Mouse (Mus musculus) MEL (cell line): ENCODE results near the gene Poll. TPM values are rescaled to one million over a fixed set of nuclear protein-coding genes. Genes with fewer than 3 reads are reported as not detected.

Experiments used
- DNase-seq: peaks from one replicate; pipeline ENCODE4 v3.0.0; 2011; ENCODE audit warnings: low read depth, low spot score
- H3K27ac ChIP-seq: 2 replicates; pipeline ENCODE4 v1.5.1; 2012; ENCODE audit warnings: low read depth, mild to moderate bottlenecking, control low read depth, low read length, moderate library complexity; ENCODE audit not compliant: control insufficient read depth
- H3K27me3 ChIP-seq, 2 experiments: fragments of 150-350 bp in 1 of 2; sonication (generic) in 1 of 2; 2 replicates each; pipeline ENCODE4 v1.6.1; 2012; ENCODE audit warnings: low read length in 2 of 2, mild to moderate bottlenecking in 2 of 2, improper control_type of control experiment in 1 of 2, moderate library complexity in 1 of 2; ENCODE audit not compliant: insufficient read depth in 2 of 2, control insufficient read depth in 1 of 2
- H3K36me3 ChIP-seq, 2 experiments: 2 replicates each; pipeline ENCODE4 v1.6.1; 2012 to 2014; ENCODE audit warnings: low read length in 2 of 2, improper control_type of control experiment in 1 of 2, inconsistent platforms in 1 of 2, mild to moderate bottlenecking in 1 of 2; ENCODE audit not compliant: insufficient read depth in 2 of 2, control insufficient read depth in 1 of 2
- H3K4me1 ChIP-seq, 2 experiments: fragments of 150-350 bp in 1 of 2; sonication (generic) in 1 of 2; 2 replicates each; pipeline ENCODE4 v1.6.1; 2012; ENCODE audit warnings: low read length in 2 of 2, improper control_type of control experiment in 1 of 2, mild to moderate bottlenecking in 1 of 2; ENCODE audit not compliant: insufficient read depth in 2 of 2, control insufficient read depth in 1 of 2
- H3K4me3 ChIP-seq, 2 experiments: fragments of 150-350 bp in 1 of 2; sonication (generic) in 1 of 2; 2 replicates each; pipeline ENCODE4 v1.5.1; 2012; ENCODE audit warnings: low read depth in 2 of 2, low read length in 2 of 2, mild to moderate bottlenecking in 2 of 2, moderate library complexity in 2 of 2, control low read depth in 1 of 2, improper control_type of control experiment in 1 of 2; ENCODE audit not compliant: control insufficient read depth in 1 of 2, insufficient read depth in 1 of 2
- H3K79me2 ChIP-seq: 2 replicates; pipeline ENCODE4 v1.6.1; 2012; ENCODE audit warnings: mild to moderate bottlenecking, low read length, moderate library complexity; ENCODE audit not compliant: control insufficient read depth, poor library complexity, insufficient read depth
- H3K9ac ChIP-seq: 2 replicates; pipeline ENCODE4 v1.6.1; 2012; ENCODE audit warnings: low read depth, mild to moderate bottlenecking, control low read depth, low read length, moderate library complexity; ENCODE audit not compliant: control insufficient read depth, poor library complexity, severe bottlenecking
- H3K9me3 ChIP-seq: fragments of 150-350 bp; sonication (generic); replicated peaks from 2 replicates; pipeline ENCODE4 v1.6.1; 2012; ENCODE audit warnings: mild to moderate bottlenecking, low read length, improper control_type of control experiment, moderate library complexity; ENCODE audit not compliant: insufficient read depth
- CTCF ChIP-seq, 3 experiments: IDR thresholded peaks in 2 of 3; conservative IDR thresholded peaks in 1 of 3; 2 replicates each; pipeline ENCODE4 v1.5.1; 2011 to 2012; ENCODE audit warnings: low read length in 3 of 3, low read depth in 2 of 3, mild to moderate bottlenecking in 2 of 3, improper control_type of control experiment in 1 of 3, inconsistent platforms in 1 of 3, mixed read lengths in 1 of 3, moderate library complexity in 1 of 3; ENCODE audit not compliant: control insufficient read depth in 1 of 3, insufficient read depth in 1 of 3, poor library complexity in 1 of 3, severe bottlenecking in 1 of 3
- E2F4 ChIP-seq: IDR thresholded peaks from 2 replicates; pipeline ENCODE4 v1.6.1; 2011; ENCODE audit warnings: low read depth, low read length, improper control_type of control experiment, borderline replicate concordance
- EP300 ChIP-seq, 2 experiments: IDR thresholded peaks; 2 replicates each; pipeline ENCODE4 v1.6.1; 2011; ENCODE audit warnings: improper control_type of control experiment in 2 of 2, low read length in 2 of 2, low read depth in 1 of 2, mild to moderate bottlenecking in 1 of 2
- ETS1 ChIP-seq: IDR thresholded peaks from 2 replicates; pipeline ENCODE4 v1.6.1; 2012; ENCODE audit warnings: low read depth, mild to moderate bottlenecking, inconsistent platforms, low read length, improper control_type of control experiment, moderate library complexity
- GATA1 ChIP-seq: IDR thresholded peaks from 2 replicates; pipeline ENCODE4 v1.6.1; 2011; ENCODE audit warnings: low read depth, low read length, improper control_type of control experiment
- MAX ChIP-seq: IDR thresholded peaks from 2 replicates; pipeline ENCODE4 v1.6.1; 2011; ENCODE audit warnings: low read length, improper control_type of control experiment
- MYC ChIP-seq: IDR thresholded peaks from 2 replicates; pipeline ENCODE4 v1.6.1; 2011; ENCODE audit warnings: low read depth, mild to moderate bottlenecking, low read length, improper control_type of control experiment, moderate library complexity
- NELFE ChIP-seq: IDR thresholded peaks from 2 replicates; pipeline ENCODE4 v1.6.1; 2011; ENCODE audit warnings: low read depth, low read length, improper control_type of control experiment
- NRF1 ChIP-seq: IDR thresholded peaks from 2 replicates; pipeline ENCODE4 v1.6.1; 2014; ENCODE audit warnings: low read depth, mild to moderate bottlenecking, inconsistent platforms, low read length, improper control_type of control experiment, moderate library complexity; ENCODE audit not compliant: poor library complexity, insufficient read depth, severe bottlenecking
- POLR2A ChIP-seq, 2 experiments: IDR thresholded peaks; 2 replicates each; pipeline ENCODE4 v1.6.1; 2011 to 2012; ENCODE audit warnings: low read length in 2 of 2, mild to moderate bottlenecking in 2 of 2, control low read depth in 1 of 2, improper control_type of control experiment in 1 of 2, low read depth in 1 of 2, moderate library complexity in 1 of 2; ENCODE audit not compliant: control insufficient read depth in 1 of 2, insufficient read depth in 1 of 2, poor library complexity in 1 of 2
- RAD21 ChIP-seq: IDR thresholded peaks from 2 replicates; pipeline ENCODE4 v1.6.1; 2011; ENCODE audit warnings: mild to moderate bottlenecking, low read depth, low read length, improper control_type of control experiment
- RCOR1 ChIP-seq: IDR thresholded peaks from 2 replicates; pipeline ENCODE4 v1.6.1; 2012; ENCODE audit warnings: low read depth, mild to moderate bottlenecking, inconsistent platforms, low read length, improper control_type of control experiment
- SMC3 ChIP-seq: IDR thresholded peaks from 2 replicates; pipeline ENCODE4 v1.6.1; 2011; ENCODE audit warnings: low read depth, low read length, improper control_type of control experiment
- USF1 ChIP-seq: IDR thresholded peaks from 2 replicates; pipeline ENCODE4 v1.6.1; 2014; ENCODE audit warnings: low read depth, mild to moderate bottlenecking, inconsistent platforms, low read length, improper control_type of control experiment, moderate library complexity
- ZC3H11A ChIP-seq: IDR thresholded peaks from 2 replicates; pipeline ENCODE4 v1.6.1; 2012; ENCODE audit warnings: low read depth, mild to moderate bottlenecking, inconsistent platforms, low read length, improper control_type of control experiment
- ZKSCAN1 ChIP-seq: IDR thresholded peaks from 2 replicates; pipeline ENCODE4 v1.6.1; 2012; ENCODE audit warnings: low read depth, mild to moderate bottlenecking, inconsistent platforms, low read length, improper control_type of control experiment, moderate library complexity
- ZNF384 ChIP-seq: IDR thresholded peaks from 2 replicates; pipeline ENCODE4 v1.6.1; 2012; ENCODE audit warnings: low read depth, mild to moderate bottlenecking, inconsistent platforms, low read length, improper control_type of control experiment
- polyA plus RNA-seq, 2 experiments: library from polyadenylated mRNA; stranded (reverse) in 1 of 2; unstranded in 1 of 2; fragments of >175 nt in 1 of 2; fragments of >200 nt in 1 of 2; gene quantifications; 2 replicates each; pipeline versions ENCODE4 v1.2.1 to v1.2.4; 2012; ENCODE audit warnings: low replicate concordance in 2 of 2, low read depth in 1 of 2; ENCODE audit not compliant: insufficient read length in 2 of 2, insufficient read depth in 1 of 2, missing spikeins in 1 of 2
- total RNA-seq: library from RNA; depleted of rRNA; stranded (reverse); fragments of 300-350 nt; gene quantifications from 2 replicates; pipeline ENCODE4 v1.2.3, GENCODE M21; 2012

Gene Poll
- total and polyA plus RNA-seq, 3 experiments: 14.9 to 19.0 TPM; not detected in 1

DNA sequence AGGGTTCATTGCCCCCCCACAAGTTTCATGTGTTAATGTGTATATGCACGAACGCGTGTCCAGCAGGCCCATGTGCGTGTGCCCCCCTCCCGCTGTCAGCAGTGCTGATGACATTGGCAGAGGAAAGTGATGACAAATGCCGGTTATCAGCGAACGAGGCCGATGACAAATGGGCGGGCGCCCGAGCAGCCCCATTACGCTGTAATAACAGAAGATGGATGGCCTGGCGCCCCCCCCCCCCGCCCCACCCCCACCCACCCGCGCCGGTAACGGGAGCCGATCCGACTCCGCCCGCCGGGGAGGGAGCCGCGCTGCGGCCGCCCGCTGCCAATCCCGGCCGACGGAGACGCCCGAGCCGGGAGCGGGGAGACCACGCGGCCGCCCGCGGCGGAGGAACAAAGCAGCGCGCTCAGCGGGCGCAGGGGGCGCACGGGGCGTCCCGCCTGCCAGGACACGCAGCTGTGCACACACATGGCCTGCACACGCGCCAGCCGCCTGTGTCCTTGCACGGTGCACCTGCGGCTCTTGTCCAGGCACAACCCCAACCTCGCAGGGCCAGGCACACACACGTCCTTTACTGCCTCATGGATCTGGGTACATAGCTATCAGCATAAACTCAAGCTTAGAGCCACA is 18.8 kb downstream of the Poll start (continued):
- TF ChIP-seq RAD21 (no peak), ZNF384 (no peak), ETS1 (peak; percentile 50)
- TF ChIP-seq, all 39 proteins: peak for 17

DNA sequence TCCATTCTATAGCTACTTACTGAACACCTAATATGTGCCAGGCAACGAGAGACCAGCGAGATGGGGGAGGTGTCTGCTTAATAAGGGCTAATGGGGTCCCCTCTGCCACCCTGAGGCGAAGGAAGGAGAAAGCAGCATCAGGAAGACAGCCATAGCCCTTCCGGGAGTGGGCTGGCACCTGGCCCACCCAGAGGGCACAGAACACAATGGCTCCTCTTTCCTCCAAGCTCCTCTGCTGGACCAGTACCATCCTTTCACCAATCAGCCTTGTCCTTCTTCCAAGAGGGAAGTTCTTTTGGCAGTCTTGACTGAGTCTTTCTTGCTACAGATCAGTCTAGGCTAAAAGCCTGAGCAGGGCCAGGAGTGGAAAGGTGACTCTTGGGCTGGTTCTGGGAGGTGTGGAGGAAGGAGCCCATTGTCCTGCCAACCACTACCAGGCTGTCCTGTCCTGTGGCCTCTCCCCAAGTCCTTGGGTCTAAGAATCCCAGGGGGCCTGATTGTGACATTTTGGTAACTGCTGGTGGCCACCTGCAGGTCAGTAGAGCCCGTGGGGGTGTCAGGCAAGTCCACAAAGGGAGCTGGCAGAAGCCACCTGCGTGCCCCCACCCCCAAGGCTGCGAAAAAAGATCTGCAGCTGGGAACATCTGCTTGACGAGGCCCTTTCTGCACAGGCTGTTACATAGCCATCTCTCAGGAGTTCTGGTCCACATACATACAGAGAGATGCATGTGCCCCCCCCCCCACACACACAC is 19.5 kb downstream of the Poll start:
- Histone ChIP-seq H3K9me3 (no peaks in the 10 kb centered on the region), H3K9ac (peak overlapping the region; percentile 65), H3K4me1 (peaks cover 7 to 23% of the 10 kb centered on the region in 2 experiments), H3K79me2 (no peaks in the 10 kb centered on the region; the same call in 1 of the 2 replicates), H3K36me3 (peaks cover 0 to 14% of the 10 kb centered on the region in 2 experiments; a peak in 2 of 4 replicates), H3K27ac (peak overlapping the region; percentile 29), H3K27me3 (no peaks in the 10 kb centered on the region), H3K4me3 (peak overlapping the region; percentile 55 to 61)
- peak; percentile 55 for DNase-seq
- TF ChIP-seq GATA1 (no peak), RCOR1 (0 out of 2 replicates have a peak, but pooled peaks have one; percentile 6), ZNF384 (0 out of 2 replicates have a peak, but pooled peaks have one; percentile 20), NELFE (peak; percentile 23; the same call in 1 of the 2 replicates)

DNA sequence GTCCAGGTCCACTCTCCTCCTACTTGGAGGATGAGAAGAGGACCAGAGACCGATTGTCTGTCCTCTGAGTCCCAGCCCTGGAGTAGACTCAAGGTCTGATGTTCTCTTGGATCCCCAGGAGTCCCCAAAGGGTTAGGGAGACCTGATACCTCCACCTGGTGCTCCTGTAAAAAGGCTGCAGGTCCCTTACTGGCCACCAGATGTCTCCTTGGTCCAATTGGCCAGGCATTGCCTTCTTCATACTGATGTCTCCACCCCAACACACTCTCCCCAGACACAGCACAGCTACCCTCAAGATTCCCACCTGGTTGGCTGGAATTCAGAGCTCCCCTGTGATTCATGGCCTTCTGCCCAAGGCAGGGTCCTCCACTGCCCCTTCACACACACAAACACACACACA is 22.8 kb downstream of the Poll start:
- no peak overlapping the region for H3K9ac ChIP-seq
- H3K4me1 ChIP-seq: peaks cover 5 to 28% of the 10 kb centered on the region in 2 experiments
- no peaks in the 10 kb centered on the region; the same call in 1 of the 2 replicates for H3K79me2 ChIP-seq
- peaks cover 0 to 10% of the 10 kb centered on the region in 2 experiments; a peak in 2 of 4 replicates for H3K36me3 ChIP-seq
- no peaks in the 10 kb centered on the region for H3K27me3 ChIP-seq
- peak; percentile 68 for TF ChIP-seq RAD21
- TF ChIP-seq EP300 (IDR thresholded peaks at IDR 0.05; ENCODE audit: low read depth in 1 of 2, low read length in 2 of 2): no peak
- TF ChIP-seq E2F4: no peak
- peak; percentile 85 to 93 (median 85) for TF ChIP-seq CTCF (IDR thresholded peaks at IDR 0.05 in 2 of 3, conservative IDR thresholded peaks at IDR 0.05 in 1 of 3; ENCODE audit: control insufficient read depth in 1 of 3, insufficient read depth in 1 of 3, low read depth in 2 of 3, low read length in 3 of 3, poor library complexity in 1 of 3, severe bottlenecking in 1 of 3)
- TF ChIP-seq NRF1: no peak
- peak; percentile 89 for TF ChIP-seq SMC3
- TF ChIP-seq NELFE: no peak
- no peak for TF ChIP-seq ETS1
- no peak for TF ChIP-seq MYC
- 0 out of 2 replicates have a peak, but pooled peaks have one; percentile 14 for TF ChIP-seq ZNF384
- no peak for TF ChIP-seq USF1
- TF ChIP-seq POLR2A (IDR thresholded peaks at IDR 0.05; ENCODE audit: control insufficient read depth in 1 of 2, insufficient read depth in 1 of 2, low read depth in 1 of 2, low read length in 2 of 2, poor library complexity in 1 of 2): no peak
- no peak for TF ChIP-seq MAX
- peak; percentile 65 for TF ChIP-seq ZC3H11A
- no peak for TF ChIP-seq ZKSCAN1
- DNase-seq: peak; percentile 84
- H3K4me3 ChIP-seq: no peak overlapping the region
- no peaks in the 10 kb centered on the region for H3K9me3 ChIP-seq
- H3K27ac ChIP-seq: 0 out of 2 replicates have a peak overlapping the region, but pooled peaks have one; percentile 13
